Mouse (Mus musculus) olfactory bulb, adult 2 months (tissue): ENCODE data around the gene Secisbp2.

Source experiments
- CTCF ChIP-seq: fragments of 200-500 bp; IDR thresholded peaks from 2 replicates; pipeline ENCODE4 v1.5.1; 2012; ENCODE audit warnings: low read depth, mild to moderate bottlenecking, low read length, moderate library complexity; ENCODE audit not compliant: insufficient read depth
- POLR2A ChIP-seq: fragments of 200-500 bp; IDR thresholded peaks from 2 replicates; pipeline ENCODE4 v1.6.1; 2012; ENCODE audit warnings: mild to moderate bottlenecking, low read depth, low read length, moderate library complexity; ENCODE audit not compliant: insufficient read depth

- no peak for TF ChIP-seq POLR2A
- no peak for TF ChIP-seq CTCF
These were observed 42.3 kb upstream of the Secisbp2 start for GRCm38 (mm10) chr13:51609231-51609630.
